Mouse (Mus musculus) heart, embryonic 11.5 days (tissue): Measurements from ENCODE around the gene Ankrd44. TPM values are rescaled to one million over a fixed set of nuclear protein-coding genes. Genes with fewer than 3 reads are reported as not detected.

Source experiments
- ATAC-seq: fragments of 200-750 bp; cut with Nextera tagmentation; replicated peaks from 2 replicates; pipeline ENCODE4 v1.8.0; 2017; ENCODE audit warnings: moderate library complexity; ENCODE audit not compliant: insufficient number of reproducible peaks, low FRiP score, low TSS enrichment
- H3K27ac ChIP-seq: fragments of 300-500 bp; sonication (generic); 2 replicates; pipeline ENCODE4 v1.5.1; 2014; ENCODE audit warnings: mild to moderate bottlenecking, low read depth, low read length
- H3K27me3 ChIP-seq: fragments of 300-500 bp; sonication (generic); 2 replicates; pipeline ENCODE4 v1.6.1; 2014; ENCODE audit warnings: mild to moderate bottlenecking, low read length, mixed read lengths; ENCODE audit not compliant: control insufficient read depth, insufficient read depth
- H3K36me3 ChIP-seq: fragments of 300-500 bp; sonication (generic); 2 replicates; pipeline ENCODE4 v1.6.1; 2014; ENCODE audit warnings: mild to moderate bottlenecking, low read length, moderate library complexity, mixed read lengths; ENCODE audit not compliant: control insufficient read depth, insufficient read depth
- H3K4me1 ChIP-seq: fragments of 300-500 bp; sonication (generic); 2 replicates; pipeline ENCODE4 v1.6.1; 2014; ENCODE audit warnings: low read length; ENCODE audit not compliant: control insufficient read depth, insufficient read depth
- H3K4me2 ChIP-seq: fragments of 300-500 bp; sonication (generic); 2 replicates; pipeline ENCODE4 v1.6.1; 2014; ENCODE audit warnings: mild to moderate bottlenecking, moderate library complexity
- H3K4me3 ChIP-seq: fragments of 300-500 bp; sonication (generic); 2 replicates; pipeline ENCODE4 v1.5.1; 2014; ENCODE audit warnings: low read depth, low read length
- H3K9ac ChIP-seq: fragments of 300-500 bp; sonication (generic); 2 replicates; pipeline ENCODE4 v1.6.1; 2014; ENCODE audit warnings: mild to moderate bottlenecking, low read depth, low read length, moderate library complexity
- H3K9me3 ChIP-seq: fragments of 300-500 bp; sonication (generic); replicated peaks from 2 replicates; pipeline ENCODE4 v1.6.1; 2016; ENCODE audit warnings: low read length; ENCODE audit not compliant: control insufficient read depth
- WGBS: fragments of 180-500 bp; shearing (Covaris S2); extraction: QIAGEN DNeasy Blood & Tissue Kit; methylation state at CpG from one replicate; pipeline ENCODE4 v1.1.7; 2014; ENCODE audit not compliant: insufficient replicate concordance; 5-methylcytosine and 5-hydroxymethylcytosine counted together
- polyA plus RNA-seq: library from polyadenylated mRNA; unstranded; fragments of >200 nt; fragmentation: Nextera tagmentation; extraction: Ambion mirVana; gene quantifications from 2 replicates; pipeline ENCODE4 v1.2.1, GENCODE M21; 2014

Gene Ankrd44
- polyA plus RNA-seq, 1 experiment from 2014 or later, result 11.1 TPM

DNA sequence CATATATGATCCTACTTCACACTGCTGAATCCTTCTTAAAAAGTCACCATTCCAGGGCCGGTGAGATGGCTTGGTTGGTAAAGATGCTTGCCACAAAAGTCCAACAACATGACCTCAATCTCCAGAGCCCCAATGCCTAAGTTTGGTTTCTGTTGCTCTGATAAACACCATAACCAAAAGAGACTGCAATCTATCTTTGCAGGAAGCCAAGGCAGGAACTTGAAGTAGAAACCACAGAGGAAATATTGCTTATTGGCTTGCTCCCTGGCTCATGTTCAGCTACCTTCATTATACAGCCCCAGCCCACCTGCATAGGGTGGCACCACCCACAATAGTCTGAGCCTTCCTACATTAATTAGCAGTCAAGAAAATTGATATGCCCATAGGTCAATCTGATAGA lies 54.9 kb downstream of the Ankrd44 start:
- Histone ChIP-seq H3K4me2 (no peak overlapping the region), H3K36me3 (no peaks in the 10 kb centered on the region), H3K4me1 (peaks cover 7% of the 10 kb centered on the region; the same call in 1 of the 2 replicates), H3K4me3 (no peak overlapping the region), H3K27ac (no peak overlapping the region), H3K9ac (no peak overlapping the region), H3K27me3 (no peaks in the 10 kb centered on the region), H3K9me3 (no peaks in the 10 kb centered on the region)
- ATAC-seq, result no peak
- WGBS, result 95% methylated on average over 1 of the region's 1 CpGs

DNA sequence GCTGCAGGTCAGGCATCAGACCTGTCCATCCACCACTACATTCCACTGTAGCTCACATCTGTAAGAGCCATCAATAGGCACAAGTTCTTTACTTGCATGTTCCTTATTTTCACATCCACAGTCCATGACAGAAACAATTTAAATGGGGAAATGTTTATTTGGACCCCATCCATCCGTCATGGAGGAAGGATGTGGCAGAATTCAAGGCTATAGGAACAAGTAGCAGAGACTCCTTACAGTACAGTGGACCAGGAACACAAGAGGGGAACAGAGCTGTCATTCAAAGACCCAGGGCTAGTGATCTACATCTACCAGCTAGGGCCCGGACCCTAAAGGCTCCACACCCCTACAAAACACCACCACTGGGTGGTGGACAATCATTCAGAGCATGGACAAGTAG lies 55.6 kb downstream of the Ankrd44 start:
- no peaks in the 10 kb centered on the region for H3K36me3 ChIP-seq
- H3K27ac ChIP-seq, result no peak overlapping the region
- no peak overlapping the region for H3K4me3 ChIP-seq
- no peak for ATAC-seq
- no peaks in the 10 kb centered on the region for H3K9me3 ChIP-seq
- WGBS, result 86% methylated on average over 2 of the region's 2 CpGs
- peaks cover 7% of the 10 kb centered on the region; the same call in 1 of the 2 replicates for H3K4me1 ChIP-seq
- H3K27me3 ChIP-seq, result no peaks in the 10 kb centered on the region
- H3K9ac ChIP-seq, result no peak overlapping the region
- H3K4me2 ChIP-seq, result no peak overlapping the region

DNA sequence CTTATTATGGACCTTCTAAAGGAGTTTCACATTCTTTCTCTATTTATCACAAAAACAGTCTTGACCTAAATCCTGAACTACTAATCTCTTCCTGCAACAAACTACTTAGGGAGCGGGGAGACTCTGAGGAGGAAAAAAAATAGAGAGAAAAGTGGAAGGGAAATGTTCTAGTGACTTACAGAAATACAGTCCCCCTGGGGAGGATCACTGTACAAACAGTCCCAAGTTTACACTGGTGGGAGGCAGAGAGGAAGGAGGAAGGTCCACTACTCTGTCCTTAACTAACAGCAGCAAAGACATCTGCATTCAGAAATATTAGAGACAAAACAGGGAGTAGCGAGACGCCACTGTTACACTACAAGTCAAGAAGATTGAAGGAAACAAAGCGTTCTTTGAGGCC lies 59.0 kb downstream of the Ankrd44 start:
- no peaks in the 10 kb centered on the region for H3K27me3 ChIP-seq
- WGBS, result 41% methylated on average over 4 of the region's 4 CpGs
- no peak overlapping the region for H3K4me3 ChIP-seq
- no peaks in the 10 kb centered on the region for H3K36me3 ChIP-seq
- peak overlapping the region; percentile 10; the same call in 1 of the 2 replicates for H3K27ac ChIP-seq
- no peak overlapping the region for H3K9ac ChIP-seq
- no peaks in the 10 kb centered on the region for H3K9me3 ChIP-seq
- no peak for ATAC-seq
- H3K4me2 ChIP-seq, result no peak overlapping the region
- H3K4me1 ChIP-seq, result 0 out of 2 replicates have a peak, but pooled peaks cover 3% of the 10 kb centered on the region

DNA sequence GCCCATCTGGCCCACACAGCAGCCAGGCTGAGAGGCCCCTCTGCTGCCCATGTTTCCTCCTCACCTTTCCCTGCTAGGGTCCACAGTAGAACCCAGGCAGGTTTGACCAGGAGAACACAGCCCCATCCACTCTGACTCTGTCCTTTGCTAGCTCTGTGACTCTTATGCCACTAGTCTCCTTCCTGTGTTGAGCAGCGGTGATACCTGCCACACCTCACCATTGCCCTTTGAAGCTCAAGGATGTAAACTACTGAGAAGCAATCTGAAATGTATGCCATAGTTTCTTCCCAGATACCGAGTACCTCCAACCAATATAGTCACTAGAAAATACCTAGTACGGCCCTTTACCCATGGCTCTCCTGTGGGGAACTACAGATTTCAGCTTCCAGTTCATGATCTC lies 60.1 kb downstream of the Ankrd44 start:
- no peak overlapping the region for H3K4me3 ChIP-seq
- ATAC-seq, result no peak
- WGBS, result 65% methylated on average over 3 of the region's 3 CpGs

DNA sequence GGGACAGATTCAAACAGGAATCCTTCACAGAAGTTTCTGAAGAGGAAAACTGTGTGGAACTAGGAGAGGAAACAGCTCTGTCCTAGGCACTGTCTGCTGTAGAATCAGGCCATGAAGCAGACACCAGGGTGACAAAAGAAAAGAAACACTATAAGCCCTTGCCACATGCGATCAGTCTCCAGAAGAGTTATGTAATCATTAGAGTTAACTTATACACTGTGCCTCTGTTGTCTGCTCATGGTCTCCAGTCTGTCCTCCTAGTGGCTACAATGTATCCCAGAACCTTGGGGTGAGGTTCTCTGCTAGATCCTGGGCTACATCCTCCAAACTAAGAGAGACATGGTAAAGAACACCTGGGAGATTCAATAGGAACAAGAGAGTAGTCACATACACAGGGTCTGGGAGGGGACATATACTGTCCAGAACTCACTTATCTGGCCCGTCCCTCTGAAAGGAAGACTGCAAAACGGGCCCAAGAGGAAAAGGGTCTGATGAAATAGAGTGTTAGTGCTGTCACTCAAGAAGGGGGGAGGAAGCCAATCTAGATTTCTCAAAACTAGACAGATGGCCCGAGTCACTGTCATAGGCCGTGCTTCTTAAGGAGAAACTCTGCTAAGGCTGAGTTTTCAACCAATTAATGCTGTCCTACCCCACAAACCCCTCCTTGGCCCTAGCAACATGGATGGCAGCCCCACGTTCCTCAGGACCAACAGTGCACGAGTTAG lies 61.1 kb downstream of the Ankrd44 start:
- Histone ChIP-seq H3K4me1 (peaks cover 16% of the 10 kb centered on the region), H3K9me3 (no peaks in the 10 kb centered on the region), H3K4me2 (no peak overlapping the region), H3K36me3 (no peaks in the 10 kb centered on the region), H3K27me3 (no peaks in the 10 kb centered on the region), H3K9ac (no peak overlapping the region), H3K4me3 (no peak overlapping the region), H3K27ac (no peak overlapping the region)
- 71% methylated on average over 7 of the region's 7 CpGs for WGBS
- ATAC-seq, result no peak

More for the DNA sequence above, 60.1 kb downstream of the Ankrd44 start:
- Histone ChIP-seq H3K27ac (no peak overlapping the region), H3K27me3 (no peaks in the 10 kb centered on the region), H3K9me3 (no peaks in the 10 kb centered on the region), H3K9ac (no peak overlapping the region), H3K36me3 (no peaks in the 10 kb centered on the region), H3K4me1 (peaks cover 7% of the 10 kb centered on the region; the same call in 1 of the 2 replicates), H3K4me2 (no peak overlapping the region)

DNA sequence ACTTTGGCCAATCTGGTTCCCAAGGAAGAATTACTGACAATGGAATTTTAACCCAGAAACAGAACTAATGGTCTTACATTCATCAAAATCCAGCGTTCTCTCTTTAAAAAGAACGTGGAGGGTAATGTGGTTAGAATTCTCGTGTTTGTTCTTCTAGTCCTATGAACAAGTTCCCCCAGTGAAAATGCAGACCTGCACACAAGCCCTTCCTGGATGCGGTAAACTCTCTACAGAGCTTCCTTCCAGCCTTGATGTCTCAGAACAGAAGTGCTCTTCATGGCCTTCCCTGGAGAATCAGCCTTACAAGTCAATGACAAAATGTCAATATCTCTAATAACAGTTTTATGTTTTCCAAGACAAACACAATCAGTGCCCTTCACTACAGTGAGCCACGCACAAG lies 65.8 kb downstream of the Ankrd44 start:
- Histone ChIP-seq H3K4me1 (peaks cover 15% of the 10 kb centered on the region), H3K27me3 (no peaks in the 10 kb centered on the region), H3K36me3 (no peaks in the 10 kb centered on the region), H3K9ac (no peak overlapping the region), H3K27ac (no peak overlapping the region), H3K4me2 (no peak overlapping the region), H3K4me3 (no peak overlapping the region), H3K9me3 (no peaks in the 10 kb centered on the region)
- ATAC-seq, result no peak
- WGBS, result 80% methylated on average over 5 of the region's 5 CpGs

DNA sequence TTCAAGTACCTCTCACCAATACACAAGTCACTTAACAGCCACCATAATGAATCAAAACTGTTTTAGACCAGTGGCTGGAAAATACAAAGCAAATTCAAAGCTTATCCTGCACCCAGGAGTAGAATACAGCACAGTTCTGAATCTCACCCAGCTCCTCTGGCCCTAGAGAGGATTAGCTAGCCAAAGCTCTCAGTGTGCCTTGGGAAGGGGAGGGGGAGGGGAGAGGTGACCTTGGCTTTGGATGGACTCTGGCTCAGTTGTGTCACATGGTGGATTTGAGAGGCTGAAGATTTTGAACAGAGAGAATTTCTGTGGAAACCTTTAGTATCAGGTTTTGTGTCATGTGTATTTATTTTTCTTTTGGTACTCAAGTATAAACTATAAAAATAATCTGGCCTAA lies 66.3 kb downstream of the Ankrd44 start:
- Histone ChIP-seq H3K36me3 (no peaks in the 10 kb centered on the region), H3K4me1 (peaks cover 15% of the 10 kb centered on the region), H3K27me3 (no peaks in the 10 kb centered on the region), H3K4me3 (no peak overlapping the region), H3K9ac (no peak overlapping the region), H3K27ac (no peak overlapping the region), H3K4me2 (no peak overlapping the region), H3K9me3 (no peaks in the 10 kb centered on the region)
- no peak for ATAC-seq

DNA sequence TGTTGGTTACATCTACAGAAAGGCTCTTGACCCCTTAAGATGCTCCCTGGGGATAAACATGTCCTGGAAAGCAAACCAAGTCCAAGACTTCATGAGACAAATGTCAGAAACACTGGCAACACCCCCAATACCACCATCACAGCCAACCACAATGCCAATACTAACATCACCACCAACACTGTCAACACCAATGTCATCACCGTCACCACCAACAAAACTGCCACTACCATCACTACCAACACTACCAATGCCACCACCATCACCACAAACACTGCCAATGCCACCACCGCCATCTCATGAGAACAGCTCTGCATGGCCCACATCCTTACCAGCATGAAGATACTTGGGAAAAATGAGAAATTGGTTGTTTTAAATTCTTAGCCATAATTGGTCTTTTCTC lies 67.3 kb downstream of the Ankrd44 start:
- no peak for ATAC-seq
- Histone ChIP-seq H3K9me3 (no peaks in the 10 kb centered on the region), H3K9ac (no peak overlapping the region), H3K36me3 (no peaks in the 10 kb centered on the region), H3K27ac (no peak overlapping the region), H3K4me3 (no peak overlapping the region), H3K4me1 (peaks cover 15% of the 10 kb centered on the region), H3K27me3 (no peaks in the 10 kb centered on the region), H3K4me2 (no peak overlapping the region)
- WGBS, result 87% methylated on average over 2 of the region's 2 CpGs

DNA sequence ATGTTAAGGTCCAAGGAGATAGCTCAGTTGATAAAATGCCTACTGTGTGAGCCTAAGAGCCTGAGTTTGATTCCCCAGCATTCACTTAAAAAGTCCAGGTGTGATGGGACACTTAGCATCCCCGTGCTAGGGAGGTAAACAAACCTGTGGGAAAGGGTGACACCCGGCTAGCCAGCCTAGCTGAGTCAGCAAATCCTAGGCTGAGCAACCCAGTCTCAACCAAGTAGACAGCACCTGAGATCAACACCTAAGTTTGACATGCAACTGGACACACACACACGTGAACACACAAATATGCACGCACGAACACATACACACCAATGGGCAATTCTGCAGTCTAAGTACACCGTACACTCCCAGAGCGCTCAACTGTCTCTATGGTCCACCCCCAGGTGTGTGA lies 69.7 kb downstream of the Ankrd44 start:
- no peaks in the 10 kb centered on the region for H3K36me3 ChIP-seq
- no peak overlapping the region for H3K4me2 ChIP-seq
- no peak overlapping the region for H3K4me3 ChIP-seq
- no peaks in the 10 kb centered on the region for H3K27me3 ChIP-seq
- ATAC-seq, result no peak
- no peak overlapping the region for H3K27ac ChIP-seq
- no peak overlapping the region for H3K9ac ChIP-seq
- 89% methylated on average over 7 of the region's 7 CpGs for WGBS
- H3K4me1 ChIP-seq, result peaks cover 14% of the 10 kb centered on the region
- H3K9me3 ChIP-seq, result no peaks in the 10 kb centered on the region
